Mouse (Mus musculus) olfactory bulb, adult 2 months (tissue): ENCODE data around the gene Pecr. TPM values are rescaled to one million over a fixed set of nuclear protein-coding genes. Genes with fewer than 3 reads are reported as not detected.

Experiments used
- H3K27ac ChIP-seq: fragments of 200-500 bp; 2 replicates; pipeline ENCODE4 v1.5.1; 2012; ENCODE audit warnings: low read depth, low read length; ENCODE audit not compliant: insufficient read depth
- H3K4me1 ChIP-seq: fragments of 200-500 bp; 2 replicates; pipeline ENCODE4 v1.6.1; 2012; ENCODE audit warnings: low read length; ENCODE audit not compliant: control insufficient read depth, insufficient read depth
- H3K4me3 ChIP-seq: fragments of 200-500 bp; 2 replicates; pipeline ENCODE4 v1.5.1; 2012; ENCODE audit warnings: mild to moderate bottlenecking, low read depth, low read length, moderate library complexity; ENCODE audit not compliant: insufficient read depth
- CTCF ChIP-seq: fragments of 200-500 bp; IDR thresholded peaks from 2 replicates; pipeline ENCODE4 v1.5.1; 2012; ENCODE audit warnings: low read depth, mild to moderate bottlenecking, low read length, moderate library complexity; ENCODE audit not compliant: insufficient read depth
- POLR2A ChIP-seq: fragments of 200-500 bp; IDR thresholded peaks from 2 replicates; pipeline ENCODE4 v1.6.1; 2012; ENCODE audit warnings: mild to moderate bottlenecking, low read depth, low read length, moderate library complexity; ENCODE audit not compliant: insufficient read depth
- WGBS: fragments of 180-500 bp; shearing (Covaris S2); methylation state at CpG from one replicate; pipeline ENCODE4 v1.1.7; 2018; 5-methylcytosine and 5-hydroxymethylcytosine counted together
- polyA plus RNA-seq: library from polyadenylated mRNA; stranded (reverse); fragments of >200 nt; gene quantifications from 2 replicates; pipeline ENCODE4 v1.2.4, GENCODE M21; 2012; ENCODE audit warnings: low replicate concordance; ENCODE audit not compliant: missing spikeins, insufficient read depth, insufficient read length

The Pecr gene
- polyA plus RNA-seq, 1 experiment = not detected

DNA sequence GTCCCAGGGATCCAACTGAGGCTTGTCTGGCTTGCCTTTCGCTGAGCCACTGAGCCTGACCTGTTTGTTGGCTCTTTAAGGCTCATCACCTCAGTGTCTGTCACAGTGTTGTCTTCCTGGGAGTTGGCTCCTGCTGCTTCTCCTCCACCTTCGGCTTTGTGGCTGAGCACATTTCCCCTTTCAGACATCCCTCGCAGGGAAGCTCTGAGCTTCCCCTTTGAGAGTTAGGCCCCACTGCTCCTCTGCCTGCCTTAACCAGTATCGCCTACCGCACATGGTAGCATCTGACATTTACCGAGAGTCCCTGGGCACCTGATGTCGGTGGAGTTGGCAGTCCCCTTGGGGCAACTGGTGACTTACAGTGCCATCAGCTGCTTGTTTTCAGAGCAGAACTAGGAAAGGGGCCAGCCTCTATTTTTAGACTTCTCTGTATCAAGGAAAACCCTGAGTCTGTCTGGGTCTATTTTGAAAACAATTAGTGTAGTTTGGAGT is 69.6 kb downstream of the Pecr start:
- peaks cover 7% of the 10 kb centered on the region for H3K4me1 ChIP-seq
- 49% methylated on average over 7 of the region's 7 CpGs for WGBS
- TF ChIP-seq CTCF = no peak
- TF ChIP-seq POLR2A = no peak
- no peak overlapping the region for H3K4me3 ChIP-seq
- no peak overlapping the region for H3K27ac ChIP-seq

DNA sequence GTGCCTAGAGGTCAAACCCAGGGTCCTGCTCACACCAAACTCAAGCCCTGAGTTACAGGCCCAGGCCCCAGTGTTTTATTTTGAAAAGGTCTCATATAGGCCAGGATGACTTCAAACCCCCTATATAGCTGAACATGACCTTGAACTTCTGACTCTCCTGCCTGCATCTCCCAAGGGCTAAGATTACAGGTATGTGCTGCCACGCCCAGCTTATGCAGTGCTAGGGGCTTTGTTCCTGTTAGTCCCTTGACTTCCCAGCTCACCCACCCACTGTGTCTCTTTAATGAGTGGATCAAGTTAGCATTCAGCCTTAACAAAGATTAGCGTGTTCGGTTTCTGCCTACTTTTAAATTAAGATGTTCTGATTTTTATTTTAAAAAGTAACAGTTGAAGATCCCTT is 70.2 kb downstream of the Pecr start:
- peaks cover 7% of the 10 kb centered on the region for H3K4me1 ChIP-seq
- no peak overlapping the region for H3K4me3 ChIP-seq
- H3K27ac ChIP-seq = no peak overlapping the region
- TF ChIP-seq POLR2A = no peak
- no peak for TF ChIP-seq CTCF
- 94% methylated on average over 3 of the region's 3 CpGs for WGBS

DNA sequence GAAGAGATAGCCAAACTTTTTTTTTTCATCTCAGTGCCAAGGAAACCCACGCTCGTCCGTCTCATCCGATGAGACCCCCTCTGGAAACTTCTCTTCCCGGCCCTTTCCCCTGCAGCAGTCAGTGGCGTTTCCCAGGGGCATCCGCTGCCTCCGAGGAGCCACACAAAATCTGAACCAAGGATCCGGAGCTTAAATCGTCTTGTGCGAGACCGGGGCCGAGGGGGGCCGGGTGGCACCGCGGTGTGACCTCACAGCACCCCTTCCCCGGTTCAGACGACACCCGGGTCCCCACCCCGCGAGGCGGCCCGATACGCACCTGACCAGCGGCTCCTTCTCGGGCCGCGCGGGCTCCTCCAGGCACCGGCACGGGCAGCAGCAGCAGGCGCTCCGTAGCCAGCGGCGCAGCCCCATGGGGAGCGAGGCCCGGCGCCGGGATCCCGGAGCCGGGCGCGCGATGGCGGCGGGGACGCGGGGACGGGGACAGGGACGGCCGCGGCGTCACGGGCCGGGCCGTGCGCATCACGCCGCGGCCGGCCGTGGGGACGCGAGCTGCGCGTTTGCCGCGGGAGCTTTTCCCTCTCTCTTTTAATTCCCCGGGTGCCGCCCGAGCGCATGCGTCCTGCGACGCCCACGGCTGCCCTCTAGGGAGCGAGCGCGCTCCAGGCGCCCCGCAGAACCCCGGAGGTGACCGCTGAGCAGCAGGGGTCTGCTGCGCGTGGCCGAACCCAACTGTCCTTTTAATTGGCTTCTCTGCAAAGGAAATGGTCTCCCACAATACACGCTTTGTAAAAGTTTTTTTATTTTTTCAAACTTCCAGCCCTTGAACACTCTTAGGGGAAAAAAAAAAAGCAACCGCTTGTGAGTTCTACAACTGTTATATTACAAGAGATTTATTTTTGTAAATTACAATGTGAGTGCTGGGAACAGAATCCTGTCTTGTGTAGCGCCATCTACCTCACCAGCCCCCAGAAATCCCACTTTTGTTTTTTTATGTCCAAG is 72.1 kb downstream of the Pecr start, which contains the start of gene Mreg:
Gene Mreg (minus strand): TSS at position 607 of the 999 bp plus-strand sequence.
- Histone ChIP-seq H3K27ac (no peak within 1 kb of the TSS), H3K4me1 (peaks cover 7% of the 10 kb centered on the region), H3K4me3 (peak within 1 kb of the TSS; percentile 79)
- TF ChIP-seq POLR2A (0 out of 2 replicates have a peak, but pooled peaks have one; percentile 32), CTCF (no peak)
- under 1% methylated on average over 89 of the region's 89 CpGs for WGBS

DNA sequence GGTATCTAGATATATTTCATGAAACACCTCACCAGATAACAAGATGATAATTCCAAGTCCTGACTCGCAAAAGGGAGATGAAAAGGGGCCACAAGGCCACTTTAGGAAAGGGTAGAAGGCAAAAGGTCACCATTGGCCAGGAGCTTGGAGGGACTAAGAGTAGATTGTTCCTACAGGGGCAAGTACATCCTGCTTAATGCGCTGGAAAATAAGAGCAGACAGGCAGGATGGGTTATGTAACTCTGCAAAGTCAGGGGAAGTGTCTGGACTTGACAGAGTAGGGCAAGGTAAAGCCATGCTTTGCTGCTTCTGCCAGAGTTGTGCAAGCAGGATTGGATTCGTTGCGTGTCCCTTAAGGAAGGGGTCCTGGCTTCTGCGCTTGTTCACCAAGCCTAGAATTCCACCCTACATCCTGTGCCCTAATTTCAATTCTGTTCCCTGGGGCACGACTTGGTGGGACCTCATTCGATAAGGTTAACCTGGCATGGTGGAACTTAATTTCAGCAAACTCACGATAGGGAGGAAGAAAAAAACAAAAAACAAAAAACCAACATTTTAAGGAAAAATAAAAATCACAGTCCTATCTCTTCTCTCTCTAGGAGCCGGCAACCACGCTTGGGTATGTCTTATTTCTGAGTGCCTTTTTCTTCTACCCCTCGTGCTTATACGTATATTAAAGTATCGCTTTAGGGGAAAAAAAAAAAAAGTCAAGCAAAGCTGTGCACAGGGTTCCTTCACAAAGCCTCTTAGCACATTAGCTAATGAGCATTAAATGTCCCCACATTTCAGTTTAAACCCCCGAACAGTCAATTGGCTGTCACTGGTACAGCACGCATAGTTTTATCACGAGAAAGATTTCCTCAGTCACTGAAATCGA is 73.1 kb downstream of the Pecr start:
- 27% methylated on average over 17 of the region's 17 CpGs for WGBS
- Histone ChIP-seq H3K4me1 (peaks cover 7% of the 10 kb centered on the region), H3K27ac (no peak overlapping the region), H3K4me3 (peak overlapping the region; percentile 79)
- TF ChIP-seq CTCF (no peak), POLR2A (no peak)

Other genes with a start within 250 kb of the Pecr start
- gene Mreg, start 72.0 kb downstream of the Pecr start, polyA plus RNA-seq = not detected in 2 replicates
- not detected in 2 replicates for gene Tmem169, start 55 bp upstream of the Pecr start, polyA plus RNA-seq
- gene Xrcc5, start 23.1 kb upstream of the Pecr start, polyA plus RNA-seq = not detected in 2 replicates